In the genomic region with DNA sequence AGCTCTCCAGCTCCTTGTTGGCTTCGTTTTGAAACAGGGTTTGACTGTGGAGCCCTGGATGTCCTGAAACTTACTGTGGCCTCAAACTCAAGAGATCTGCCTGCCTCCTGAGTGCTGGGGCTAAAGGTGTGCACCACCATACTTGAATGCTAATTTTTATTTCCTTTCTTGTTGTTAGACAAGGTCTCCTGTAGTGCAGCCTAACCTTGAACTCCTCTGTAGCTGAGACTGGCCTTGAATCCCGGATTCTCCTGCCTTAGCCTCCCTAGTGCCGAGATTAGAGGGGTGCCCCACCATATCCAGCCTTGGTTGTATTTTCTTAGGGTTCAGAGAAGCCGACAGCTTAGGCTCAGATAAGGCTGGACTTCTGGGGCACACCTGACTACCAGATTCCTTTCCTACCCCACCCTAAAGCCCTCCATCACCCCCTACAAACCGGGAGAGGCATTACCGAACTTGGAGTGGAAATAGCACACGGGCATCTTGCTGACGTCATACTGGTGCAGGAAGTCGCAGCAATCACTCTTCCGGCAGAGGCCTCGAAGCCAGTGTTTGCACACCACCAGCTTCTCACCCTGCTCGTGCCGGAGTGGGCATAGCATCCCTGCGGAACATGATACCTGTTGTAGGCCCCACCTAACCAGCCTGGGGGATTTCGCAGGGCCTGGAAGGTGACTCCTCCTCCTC, we compare ENCODE assay signal across 23 mouse cellular contexts. TPM values are rescaled to one million over a fixed set of nuclear protein-coding genes. Genes with fewer than 3 reads are reported as not detected.
"Had no signal": no experiment of that assay in that cellular context is flagged by ENCODE, and none has a peak within 500 bp of the region (broad histone marks: within the 10 kb centered on the region; RNA-seq: fewer than 3 reads in every experiment).

No protein-coding gene starts in this region.

- DNase-seq: kidney, postnatal 36 days; layer of hippocampus, adult 9-11 months; liver; lung, adult 18-20 months; lung, postnatal 10 days; lung, postnatal 4 days; right cerebral cortex, adult 18-20 months; right cerebral cortex, postnatal 14 days; right cerebral cortex, postnatal 4 days; thymus, adult 2 months; thymus, postnatal 25 days had no signal

- H3K9me3 ChIP-seq: limb, embryonic 10.5 days; limb, embryonic 13.5 days; liver, embryonic 12.5 days; liver, embryonic 15.5 days; lung, embryonic 15.5 days; midbrain, embryonic 12.5 days; midbrain, embryonic 15.5 days; neural tube, embryonic 12.5 days; neural tube, embryonic 15.5 days had no signal

- H3K27ac ChIP-seq: kidney, postnatal 0 days; limb, embryonic 10.5 days; limb, embryonic 13.5 days; liver, embryonic 12.5 days; liver, embryonic 15.5 days; lung, embryonic 15.5 days; midbrain, embryonic 12.5 days; midbrain, embryonic 15.5 days; neural tube, embryonic 12.5 days; neural tube, embryonic 15.5 days; stomach, postnatal 0 days had no signal

- H3K4me2 ChIP-seq: limb, embryonic 13.5 days; liver, embryonic 12.5 days; liver, embryonic 15.5 days; lung, embryonic 15.5 days; midbrain, embryonic 12.5 days; midbrain, embryonic 15.5 days; neural tube, embryonic 12.5 days; neural tube, embryonic 15.5 days had no signal

- ATAC-seq: liver, embryonic 12.5 days; midbrain, embryonic 15.5 days had no signal

- H3K4me3 ChIP-seq: limb, embryonic 10.5 days; limb, embryonic 13.5 days; liver, embryonic 12.5 days; liver, embryonic 15.5 days; lung, embryonic 15.5 days; midbrain, embryonic 12.5 days; midbrain, embryonic 15.5 days; neural tube, embryonic 12.5 days; neural tube, embryonic 15.5 days had no signal

- H3K9ac ChIP-seq: limb, embryonic 13.5 days; liver, embryonic 12.5 days; liver, embryonic 15.5 days; lung, embryonic 15.5 days; midbrain, embryonic 12.5 days; midbrain, embryonic 15.5 days; neural tube, embryonic 12.5 days; neural tube, embryonic 15.5 days had no signal

- H3K4me1 ChIP-seq: liver, embryonic 15.5 days had no signal

- H3K27me3 ChIP-seq: lung, embryonic 15.5 days had no signal

- H3K36me3 ChIP-seq: liver, embryonic 12.5 days; liver, embryonic 15.5 days; lung, embryonic 15.5 days; midbrain, embryonic 15.5 days; neural tube, embryonic 12.5 days had no signal

RNA-seq across cellular contexts. Expression of a gene that starts 3.7 kb away (rescaled TPM):
- total RNA-seq: megakaryocyte progenitor cell, adult 5-6 weeks had no signal
- polyA plus RNA-seq: liver, embryonic 15.5 days had no signal
